Mouse (Mus musculus): ENCODE results near the gene Eml5.
A peak's percentile ranks its signal among the peaks of the same experiment; 100 is the strongest.

The Eml5 gene

GRCm38 (mm10) chr12:98834879-98835278 lies 66.4 kb downstream of the Eml5 start:
- no peak for DNase-seq (ENCODE audit: low spot score in 2 of 2)

DNA sequence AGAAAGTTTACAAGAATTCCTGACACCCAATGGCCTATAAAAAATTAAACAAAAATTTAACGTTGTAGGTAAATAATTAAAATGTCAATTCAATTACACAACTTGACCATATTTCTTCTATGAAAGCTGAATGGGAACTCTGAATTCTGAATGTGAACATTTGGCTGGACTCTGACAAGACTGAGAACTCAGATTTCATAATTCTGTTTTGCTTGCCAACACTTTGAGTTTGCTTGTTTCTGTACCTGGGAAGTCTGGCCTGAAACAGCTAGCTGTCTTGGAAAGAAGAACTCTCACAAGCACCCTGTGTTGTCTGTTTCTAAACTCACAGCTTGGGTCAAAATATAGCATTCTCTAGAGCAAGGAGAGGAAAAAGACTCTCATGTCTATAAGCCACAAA lies 67.4 kb downstream of the Eml5 start:
- DNase-seq (ENCODE audit: low spot score in 2 of 2) = no peak

GRCm38 (mm10) chr12:98832929-98833598 lies 68.2 kb downstream of the Eml5 start:
- DNase-seq (ENCODE audit: low spot score in 2 of 2) = no peak

DNA sequence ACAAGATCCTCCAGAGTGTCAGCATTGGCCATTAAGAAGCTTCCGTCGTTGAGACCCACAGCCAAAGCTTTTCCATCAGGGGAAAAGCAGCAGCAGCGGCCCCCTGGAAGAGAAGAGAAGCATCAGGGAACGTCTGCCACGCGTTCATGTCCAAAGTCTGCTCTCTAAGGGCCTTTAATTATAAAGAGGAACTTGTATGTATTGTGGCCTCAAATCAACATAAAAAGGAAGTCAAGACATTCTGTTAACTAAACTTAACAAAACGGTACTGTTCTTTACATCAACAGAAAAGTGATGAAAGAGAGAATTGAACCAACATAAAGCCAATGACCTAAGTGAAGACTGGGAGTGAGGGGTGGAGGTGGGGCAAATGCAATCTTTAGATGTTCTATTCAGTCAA lies 70.2 kb downstream of the Eml5 start:
- no peak for DNase-seq (ENCODE audit: low spot score in 2 of 2)

GRCm38 (mm10) chr12:98820781-98821180 lies 80.5 kb downstream of the Eml5 start:
- no peak for DNase-seq (ENCODE audit: low spot score in 2 of 2)

DNA sequence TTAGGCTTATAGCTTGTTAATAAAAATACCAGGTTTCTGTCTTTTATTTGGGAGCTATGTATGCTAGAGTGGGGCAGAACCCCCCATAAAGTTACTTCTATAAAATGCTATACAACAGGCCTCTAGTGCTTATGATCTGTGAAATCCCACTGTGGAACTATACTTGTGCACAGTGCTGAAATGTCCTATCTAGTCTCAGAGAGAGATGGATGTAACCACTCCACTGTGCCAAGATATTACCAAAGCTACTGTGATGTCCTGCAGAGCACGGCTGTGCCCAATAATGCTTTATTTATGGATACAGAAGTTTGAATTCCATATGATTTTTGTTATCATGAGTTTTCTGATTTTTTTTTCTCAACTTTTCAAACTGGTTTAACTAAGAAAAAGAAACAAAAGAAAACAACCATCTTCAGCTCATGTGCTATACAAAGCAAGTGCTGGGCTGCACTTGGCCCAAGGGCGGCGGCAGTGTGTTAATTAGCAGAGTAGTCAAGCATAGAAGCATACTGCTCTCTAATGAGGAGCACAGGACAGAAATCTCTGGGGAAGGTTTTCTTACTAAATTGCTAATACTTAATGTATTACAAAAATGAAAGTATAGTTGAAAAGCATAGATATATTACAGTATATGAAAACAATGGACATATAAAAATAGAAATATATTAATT lies 97.1 kb downstream of the Eml5 start:
- no peak for DNase-seq (ENCODE audit: low spot score in 2 of 2)

GRCm38 (mm10) chr12:98802245-98802644 lies 99.0 kb downstream of the Eml5 start:
- DNase-seq (ENCODE audit: low spot score in 2 of 2) = no peak

DNA sequence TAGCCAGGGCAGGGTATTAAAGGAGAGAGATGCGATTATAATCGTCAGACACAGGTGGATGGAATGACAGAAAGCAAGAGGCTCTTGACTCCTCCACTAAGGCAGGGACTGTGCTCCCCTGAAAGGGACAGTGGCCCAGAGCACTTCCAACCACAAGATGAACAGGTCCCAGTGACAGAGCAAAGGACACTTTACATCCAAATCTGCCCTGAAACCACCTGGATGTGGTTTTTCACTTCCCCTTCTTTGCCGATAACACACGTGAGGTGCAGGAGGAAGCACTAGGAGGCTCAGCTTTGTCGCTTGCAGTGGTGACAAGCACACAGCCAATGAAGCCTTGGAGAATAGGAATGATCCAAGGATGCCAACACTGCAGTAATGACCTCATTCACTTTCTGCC lies 101.0 kb downstream of the Eml5 start:
- DNase-seq (ENCODE audit: low spot score in 2 of 2) = no peak

GRCm38 (mm10) chr12:98795731-98796318 lies 105.5 kb downstream of the Eml5 start:
- no peak for DNase-seq (ENCODE audit: low spot score in 2 of 2)

GRCm38 (mm10) chr12:98784251-98784650 lies 117.0 kb downstream of the Eml5 start:
- no peak for DNase-seq (ENCODE audit: low spot score in 2 of 2)

DNA sequence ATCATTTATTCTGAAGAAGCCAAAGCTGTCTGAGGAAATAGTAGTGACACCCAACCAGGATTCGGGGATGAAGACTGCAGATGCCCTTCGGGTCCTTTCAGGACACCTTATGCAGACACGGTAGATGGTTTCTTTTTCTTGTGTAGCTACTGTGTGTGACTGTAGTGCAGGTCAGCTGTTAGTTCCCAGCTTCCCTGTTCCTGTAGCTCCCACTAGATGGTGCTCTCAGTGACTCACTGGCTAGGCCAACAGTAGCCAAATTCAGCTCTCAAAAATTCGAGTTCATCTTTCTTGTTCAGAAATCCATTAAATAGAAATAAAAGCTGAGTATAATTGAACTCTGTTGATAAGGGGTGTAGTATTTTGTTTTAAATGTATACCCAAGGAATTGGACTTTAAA lies 122.1 kb downstream of the Eml5 start:
- peak; percentile 48 to 60 for DNase-seq (ENCODE audit: low spot score in 2 of 2)

DNA sequence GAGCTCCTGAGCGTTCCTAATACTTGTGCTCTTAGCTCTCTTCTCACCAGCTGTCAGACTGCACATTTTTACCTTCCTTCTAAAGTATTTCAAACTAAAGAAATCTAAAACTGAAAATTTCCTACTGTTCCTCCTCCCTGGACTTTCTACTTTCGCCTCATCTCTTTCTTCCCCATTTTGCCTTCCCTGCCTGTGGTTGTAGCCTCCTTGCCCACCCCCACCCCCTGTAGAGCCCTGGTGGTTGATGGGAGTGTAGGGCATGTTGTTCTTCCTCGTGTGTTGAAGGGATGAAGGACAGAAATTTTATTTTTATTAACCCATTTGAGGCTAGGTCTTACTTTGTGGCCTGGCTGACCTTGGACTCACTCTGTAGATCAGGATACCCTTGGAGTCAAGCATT lies 123.8 kb downstream of the Eml5 start:
- no peak for DNase-seq (ENCODE audit: low spot score in 2 of 2)

DNA sequence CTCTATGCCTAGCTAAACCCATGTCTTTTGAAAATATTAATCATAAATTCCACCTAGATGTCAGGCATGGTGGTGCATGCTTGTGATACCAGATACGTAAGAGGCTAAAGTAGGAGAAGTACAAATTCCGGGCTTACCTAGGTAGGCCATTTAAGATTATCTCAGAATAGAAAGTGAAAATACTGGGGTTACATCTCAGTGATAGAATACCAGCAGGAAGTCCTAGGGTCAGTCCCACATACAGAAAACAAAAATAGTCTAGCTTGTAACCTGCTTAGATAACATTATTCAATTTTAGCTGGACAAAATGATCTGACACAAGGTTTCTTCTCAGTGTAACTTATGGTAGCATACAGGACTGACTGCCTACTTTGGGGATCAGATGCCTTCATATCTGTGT lies 135.0 kb downstream of the Eml5 start:
- no peak for DNase-seq (ENCODE audit: low spot score in 2 of 2)

GRCm38 (mm10) chr12:98759700-98760099 lies 141.6 kb downstream of the Eml5 start:
- no peak for DNase-seq (ENCODE audit: low spot score in 2 of 2)

DNA sequence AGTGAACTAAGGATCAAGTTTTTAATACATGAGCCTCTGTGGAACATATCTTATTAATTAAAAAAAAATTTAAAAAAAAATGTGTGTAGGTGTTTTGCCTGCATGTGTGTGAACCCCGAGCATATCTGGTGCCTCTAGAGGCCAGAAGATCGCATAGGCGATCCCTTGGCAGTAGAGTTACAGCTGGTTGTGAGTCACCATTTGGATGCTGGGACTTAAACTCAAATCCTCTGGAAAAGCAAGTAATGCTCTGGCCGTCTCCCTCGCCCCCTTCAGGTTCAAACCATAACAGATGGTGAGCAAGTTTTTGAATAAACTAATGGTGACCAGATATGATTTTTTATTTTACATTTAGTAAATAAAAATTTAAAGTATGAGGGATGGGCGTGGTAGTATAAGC lies 143.6 kb downstream of the Eml5 start:
- no peak for DNase-seq (ENCODE audit: low spot score in 2 of 2)

GRCm38 (mm10) chr12:98747380-98747753 lies 153.9 kb downstream of the Eml5 start:
- DNase-seq (ENCODE audit: low spot score in 2 of 2) = no peak

GRCm38 (mm10) chr12:98746746-98747379 lies 154.4 kb downstream of the Eml5 start, which contains the start of gene Zc3h14:
Gene Zc3h14, plus strand, starts transcription at chr12:98746964.
- DNase-seq (ENCODE audit: low spot score in 2 of 2) = peak; percentile 90

DNA sequence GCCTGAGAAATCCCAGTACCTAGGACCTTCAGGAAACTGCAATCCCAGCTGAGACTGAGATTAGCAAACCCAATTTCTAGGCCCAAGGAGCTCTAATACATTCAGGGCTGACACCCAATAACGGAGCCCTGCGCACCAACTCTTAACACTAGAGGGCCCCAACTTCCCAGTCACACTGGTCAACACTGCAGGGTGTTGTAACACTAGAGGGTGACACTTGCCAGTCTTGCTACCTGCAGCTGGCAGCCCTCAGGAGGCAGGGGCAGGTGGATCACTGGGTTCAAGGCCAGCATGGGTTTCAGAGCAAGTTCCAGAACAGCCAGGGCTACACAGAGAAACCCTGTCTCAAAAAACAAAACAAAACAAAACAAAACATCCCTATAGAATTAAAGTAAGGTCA lies 155.2 kb downstream of the Eml5 start:
- DNase-seq (ENCODE audit: low spot score in 2 of 2) = peak in 1 of 2 experiments; percentile 32

- no peak for DNase-seq (ENCODE audit: low spot score in 2 of 2)
Observed at GRCm38 (mm10) chr12:98745626-98746025, 155.7 kb downstream of the Eml5 start.

DNA sequence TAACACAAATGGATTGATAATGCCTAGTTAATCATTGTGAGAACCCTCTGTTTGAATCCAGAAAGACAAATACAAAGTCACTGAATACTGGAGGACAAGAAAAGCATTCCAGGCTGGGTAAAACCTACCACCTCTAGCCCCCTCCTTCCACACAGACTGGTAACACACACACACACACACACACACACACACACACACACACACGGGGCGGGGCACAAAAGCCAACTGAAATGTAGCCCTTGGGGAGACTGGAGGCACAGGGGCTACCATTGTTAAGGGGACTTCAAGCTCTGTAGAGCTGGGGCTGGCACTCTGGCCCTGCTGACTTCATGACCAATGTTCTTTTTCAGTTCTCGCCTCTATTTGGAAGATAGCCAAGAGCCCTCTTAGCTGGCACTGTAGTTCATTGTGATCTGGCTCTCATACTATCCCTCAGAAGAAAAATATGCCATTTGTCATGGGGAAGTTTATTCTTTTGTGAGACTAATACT lies 160.2 kb downstream of the Eml5 start:
- DNase-seq (ENCODE audit: low spot score in 2 of 2) = no peak

DNA sequence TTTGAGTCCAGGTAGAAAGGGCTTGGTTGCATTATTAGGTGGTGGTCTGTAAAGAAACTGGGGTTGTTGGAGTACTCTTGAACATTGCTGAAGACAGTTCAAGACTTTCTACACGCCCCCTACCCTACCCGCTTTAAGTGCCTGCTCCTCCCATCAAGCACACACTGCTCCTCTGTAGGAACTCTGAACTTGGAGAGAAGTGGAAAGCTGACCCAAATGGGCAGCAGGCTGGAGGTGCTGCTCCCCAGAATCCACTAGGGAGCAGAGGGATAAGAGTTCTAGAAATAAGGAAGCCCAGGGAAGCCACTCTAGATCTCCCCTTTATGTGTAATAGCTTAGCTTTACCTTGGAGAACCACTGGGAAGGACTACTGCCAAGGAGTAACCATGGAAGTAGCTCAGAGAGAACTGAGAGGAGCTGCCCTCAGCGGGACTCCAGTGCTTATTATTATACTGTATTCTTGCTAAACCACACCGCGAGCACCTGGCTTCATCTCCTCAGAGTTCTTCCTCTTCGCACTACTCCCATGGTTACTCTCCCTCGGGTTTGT lies 163.4 kb downstream of the Eml5 start:
- DNase-seq (ENCODE audit: low spot score in 2 of 2) = no peak

All from right cerebral cortex, adult 2 months (tissue).